Mouse (Mus musculus) liver, postnatal 0 days (tissue): Measurements from ENCODE around the gene Rbfox2. TPM values are rescaled to one million over a fixed set of nuclear protein-coding genes. Genes with fewer than 3 reads are reported as not detected.

Experiments
- ATAC-seq: fragments of 200-750 bp; cut with Nextera tagmentation; 2 replicates; pipeline ENCODE4 v1.8.0; 2017; ENCODE audit warnings: mild to moderate bottlenecking, moderate library complexity
- DNase-seq: peaks from one replicate; pipeline ENCODE4 v3.0.0-alpha.2; 2016
- H3K27ac ChIP-seq: fragments of 300-500 bp; sonication (generic); 2 replicates; pipeline ENCODE4 v1.5.1; 2014; ENCODE audit warnings: antibody characterized with exemption, moderate library complexity, mild to moderate bottlenecking, low read depth
- H3K27me3 ChIP-seq: fragments of 300-500 bp; sonication (generic); 2 replicates; pipeline ENCODE4 v1.6.1; 2014; ENCODE audit warnings: low read length, control low read depth, mixed read lengths; ENCODE audit not compliant: insufficient read depth
- H3K36me3 ChIP-seq: fragments of 300-500 bp; sonication (generic); replicated peaks from 2 replicates; pipeline ENCODE4 v1.6.1; 2014; ENCODE audit warnings: mild to moderate bottlenecking, control low read depth, low read length, moderate library complexity, mixed read lengths; ENCODE audit not compliant: insufficient read depth
- H3K4me1 ChIP-seq: fragments of 300-500 bp; sonication (generic); 2 replicates; pipeline ENCODE4 v1.6.1; 2014; ENCODE audit warnings: antibody characterized with exemption, mild to moderate bottlenecking, control low read depth; ENCODE audit not compliant: insufficient read depth
- H3K4me2 ChIP-seq: fragments of 300-500 bp; sonication (generic); 2 replicates; pipeline ENCODE4 v1.6.1; 2014; ENCODE audit warnings: low read depth, mild to moderate bottlenecking, low read length, moderate library complexity, mixed read lengths
- H3K4me3 ChIP-seq: fragments of 300-500 bp; sonication (generic); 2 replicates; pipeline ENCODE4 v1.5.1; 2014; ENCODE audit warnings: low read depth, low read length
- H3K9ac ChIP-seq: fragments of 300-500 bp; sonication (generic); replicated peaks from 2 replicates; pipeline ENCODE4 v1.6.1; 2014; ENCODE audit warnings: mild to moderate bottlenecking, moderate library complexity
- H3K9me3 ChIP-seq: fragments of 300-500 bp; sonication (generic); 2 replicates; pipeline ENCODE4 v1.6.1; 2016; ENCODE audit warnings: mild to moderate bottlenecking, control low read depth, low read length, mixed read lengths
- CTCF ChIP-seq: sonication (generic); IDR thresholded peaks from 2 replicates; pipeline ENCODE4 v1.5.1; 2016; ENCODE audit warnings: antibody characterized with exemption, low read depth
- EP300 ChIP-seq: IDR thresholded peaks from 2 replicates; pipeline ENCODE4 v1.6.1; 2016; ENCODE audit warnings: antibody characterized with exemption, low read depth, mild to moderate bottlenecking
- WGBS: fragments of 180-500 bp; shearing (Covaris S2); extraction: QIAGEN DNeasy Blood & Tissue Kit; methylation state at CpG from one replicate; pipeline ENCODE4 v1.1.7; 2014; ENCODE audit not compliant: insufficient replicate concordance; 5-methylcytosine and 5-hydroxymethylcytosine counted together
- polyA plus RNA-seq: library from polyadenylated mRNA; unstranded; fragments of >200 nt; fragmentation: Nextera tagmentation; extraction: Ambion mirVana; gene quantifications from 2 replicates; pipeline ENCODE4 v1.2.1, GENCODE M21; 2015

Rbfox2 gene
- polyA plus RNA-seq, 1 experiment from 2014 or later = 6.9 TPM

- Histone ChIP-seq H3K9ac (no peak overlapping the region), H3K9me3 (no peaks in the 10 kb centered on the region), H3K4me2 (no peak overlapping the region), H3K27ac (peak overlapping the region; percentile 70; the same call in 1 of the 2 replicates), H3K36me3 (no peaks in the 10 kb centered on the region), H3K4me3 (no peak overlapping the region), H3K4me1 (peaks cover 24% of the 10 kb centered on the region), H3K27me3 (no peaks in the 10 kb centered on the region)
- no peak for ATAC-seq
- DNase-seq = no peak
- TF ChIP-seq EP300 = no peak
- TF ChIP-seq CTCF = no peak
- 56% methylated on average over 6 of the region's 6 CpGs for WGBS
These were observed 184.6 kb downstream of the Rbfox2 start for GRCm38 (mm10) chr15:77122208-77122607.

- H3K4me3 ChIP-seq = no peak overlapping the region
- no peak overlapping the region for H3K4me2 ChIP-seq
- TF ChIP-seq EP300 (no peak), CTCF (no peak)
- peaks cover 3% of the 10 kb centered on the region; the same call in 1 of the 2 replicates for H3K36me3 ChIP-seq
- no peaks in the 10 kb centered on the region for H3K9me3 ChIP-seq
- peaks cover 13% of the 10 kb centered on the region for H3K4me1 ChIP-seq
- H3K27me3 ChIP-seq = no peaks in the 10 kb centered on the region
- no peak overlapping the region for H3K9ac ChIP-seq
- DNase-seq (no peak), ATAC-seq (no peak)
- 82% methylated on average over 7 of the region's 7 CpGs for WGBS
- H3K27ac ChIP-seq = no peak overlapping the region
These were observed 187.1 kb downstream of the Rbfox2 start for GRCm38 (mm10) chr15:77119666-77120065.

- no peak for TF ChIP-seq CTCF
- no peak for TF ChIP-seq EP300
- peaks cover 3% of the 10 kb centered on the region for H3K4me1 ChIP-seq
- H3K27me3 ChIP-seq = no peaks in the 10 kb centered on the region
- no peak overlapping the region for H3K9ac ChIP-seq
- ATAC-seq (no peak), DNase-seq (no peak)
- no peaks in the 10 kb centered on the region for H3K9me3 ChIP-seq
- no peak overlapping the region for H3K4me3 ChIP-seq
- H3K36me3 ChIP-seq = peaks cover 7% of the 10 kb centered on the region; the same call in 1 of the 2 replicates
- H3K4me2 ChIP-seq = no peak overlapping the region
- WGBS = 51% methylated on average over 3 of the region's 3 CpGs
- no peak overlapping the region for H3K27ac ChIP-seq
These were observed 189.6 kb downstream of the Rbfox2 start for GRCm38 (mm10) chr15:77117209-77117608.

- Histone ChIP-seq H3K4me2 (no peak overlapping the region), H3K4me1 (peaks cover 3% of the 10 kb centered on the region), H3K9ac (no peak overlapping the region), H3K36me3 (peaks cover 7% of the 10 kb centered on the region; the same call in 1 of the 2 replicates), H3K9me3 (no peaks in the 10 kb centered on the region), H3K27me3 (no peaks in the 10 kb centered on the region), H3K27ac (no peak overlapping the region), H3K4me3 (no peak overlapping the region)
- 81% methylated on average over 9 of the region's 9 CpGs for WGBS
- ATAC-seq (no peak), DNase-seq (no peak)
- TF ChIP-seq EP300 (no peak), CTCF (no peak)
These were observed 190.6 kb downstream of the Rbfox2 start for GRCm38 (mm10) chr15:77116139-77116722.

GRCm38 (mm10) chr15:77115456-77115855, 191.3 kb downstream of the Rbfox2 start:
- Histone ChIP-seq H3K36me3 (peaks cover 7% of the 10 kb centered on the region; the same call in 1 of the 2 replicates), H3K4me1 (no peaks in the 10 kb centered on the region; the same call in 1 of the 2 replicates), H3K4me3 (no peak overlapping the region), H3K9me3 (no peaks in the 10 kb centered on the region), H3K9ac (no peak overlapping the region), H3K27me3 (no peaks in the 10 kb centered on the region), H3K4me2 (no peak overlapping the region), H3K27ac (no peak overlapping the region)
- TF ChIP-seq CTCF = no peak
- TF ChIP-seq EP300 = no peak
- DNase-seq (peak; percentile 37), ATAC-seq (peak; percentile 44)
- 68% methylated on average over 4 of the region's 4 CpGs for WGBS

GRCm38 (mm10) chr15:77113591-77113990, 193.2 kb downstream of the Rbfox2 start:
- peaks cover 7% of the 10 kb centered on the region; the same call in 1 of the 2 replicates for H3K36me3 ChIP-seq
- no peak overlapping the region for H3K9ac ChIP-seq
- TF ChIP-seq CTCF (no peak), EP300 (no peak)
- ATAC-seq = no peak
- no peak overlapping the region for H3K27ac ChIP-seq
- peaks cover 2% of the 10 kb centered on the region; the same call in 1 of the 2 replicates for H3K4me1 ChIP-seq
- H3K4me3 ChIP-seq = no peak overlapping the region
- no peak for DNase-seq
- 83% methylated on average over 9 of the region's 9 CpGs for WGBS
- H3K4me2 ChIP-seq = no peak overlapping the region
- H3K9me3 ChIP-seq = no peaks in the 10 kb centered on the region
- H3K27me3 ChIP-seq = no peaks in the 10 kb centered on the region
